Mouse (Mus musculus): ENCODE data around the gene Unc45a.
"Not testable (repeated sequence)": the region's sequence is repeated elsewhere in the genome, so short reads cannot be mapped to it uniquely, and the experiment has no call there.

Unc45a gene

GRCm38 (mm10) chr7:80325292-80325868 is 15.4 kb downstream of the Unc45a start:
- DNase-seq (ENCODE audit: low spot score in 2 of 2), result no peak

- DNase-seq (ENCODE audit: low spot score in 2 of 2), result not testable (repeated sequence)
Observed at GRCm38 (mm10) chr7:80324816-80325119, 16.0 kb downstream of the Unc45a start.

GRCm38 (mm10) chr7:80324043-80324815 is 16.6 kb downstream of the Unc45a start, which contains the start of gene Rccd1:
Rccd1 (minus strand) TSS chr7:80324454.
- DNase-seq (ENCODE audit: low spot score in 2 of 2), result peak; percentile 97 to 98

- DNase-seq (ENCODE audit: low spot score in 2 of 2), result no peak
Observed at GRCm38 (mm10) chr7:80323336-80323735, 17.5 kb downstream of the Unc45a start.

- no peak for DNase-seq (ENCODE audit: low spot score in 2 of 2)
Observed at GRCm38 (mm10) chr7:80319846-80320496, 20.8 kb downstream of the Unc45a start.

GRCm38 (mm10) chr7:80318670-80319069 is 22.1 kb downstream of the Unc45a start:
- no peak for DNase-seq (ENCODE audit: low spot score in 2 of 2)

- DNase-seq (ENCODE audit: low spot score in 2 of 2), result no peak
Observed at GRCm38 (mm10) chr7:80317439-80318115, 23.2 kb downstream of the Unc45a start.

GRCm38 (mm10) chr7:80315733-80316132 is 25.1 kb downstream of the Unc45a start:
- no peak for DNase-seq (ENCODE audit: low spot score in 2 of 2)

- DNase-seq (ENCODE audit: low spot score in 2 of 2), result no peak
Observed at GRCm38 (mm10) chr7:80310771-80311170, 30.0 kb downstream of the Unc45a start.

GRCm38 (mm10) chr7:80307766-80308165 is 33.0 kb downstream of the Unc45a start:
- no peak for DNase-seq (ENCODE audit: low spot score in 2 of 2)

- DNase-seq (ENCODE audit: low spot score in 2 of 2), result no peak
Observed at GRCm38 (mm10) chr7:80301522-80301921, 39.3 kb downstream of the Unc45a start.

GRCm38 (mm10) chr7:80299568-80299967 is 41.2 kb downstream of the Unc45a start:
- no peak for DNase-seq (ENCODE audit: low spot score in 2 of 2)

- DNase-seq (ENCODE audit: low spot score in 2 of 2), result no peak
Observed at GRCm38 (mm10) chr7:80298754-80299153, 42.1 kb downstream of the Unc45a start.

GRCm38 (mm10) chr7:80297041-80297440 is 43.8 kb downstream of the Unc45a start:
- DNase-seq (ENCODE audit: low spot score in 2 of 2), result no peak

GRCm38 (mm10) chr7:80296462-80296861 is 44.3 kb downstream of the Unc45a start:
- DNase-seq (ENCODE audit: low spot score in 2 of 2), result no peak

- no peak for DNase-seq (ENCODE audit: low spot score in 2 of 2)
Observed at GRCm38 (mm10) chr7:80294764-80295648, 45.8 kb downstream of the Unc45a start.

GRCm38 (mm10) chr7:80294062-80294763 is 46.6 kb downstream of the Unc45a start, which contains the start of gene Prc1:
Prc1 (plus strand) TSS chr7:80294450.
- peak; percentile 98 for DNase-seq (ENCODE audit: low spot score in 2 of 2)

GRCm38 (mm10) chr7:80287736-80288135 is 53.1 kb downstream of the Unc45a start:
- DNase-seq (ENCODE audit: low spot score in 2 of 2), result no peak

GRCm38 (mm10) chr7:80285725-80286124 is 55.1 kb downstream of the Unc45a start:
- no peak for DNase-seq (ENCODE audit: low spot score in 2 of 2)

GRCm38 (mm10) chr7:80284391-80284790 is 56.4 kb downstream of the Unc45a start:
- DNase-seq (ENCODE audit: low spot score in 2 of 2), result no peak

Data from right cerebral cortex, postnatal 10 days (tissue).